Mouse (Mus musculus) forebrain, embryonic 11.5 days (tissue): ENCODE measurements around the gene Hoxa9. TPM values are rescaled to one million over a fixed set of nuclear protein-coding genes. Genes with fewer than 3 reads are reported as not detected.

Experiments
- ATAC-seq: fragments of 200-750 bp; cut with Nextera tagmentation; replicated peaks from 2 replicates; pipeline ENCODE4 v1.8.0; 2017; ENCODE audit warnings: moderate TSS enrichment; ENCODE audit not compliant: low FRiP score
- DNase-seq: peaks from one replicate; pipeline ENCODE4 v3.0.0-alpha.2; 2017; ENCODE audit warnings: low spot score
- H3K27ac ChIP-seq: fragments of 300-500 bp; sonication (generic); 2 replicates; pipeline ENCODE4 v1.5.1; 2014; ENCODE audit warnings: low read depth, low read length
- H3K27me3 ChIP-seq: fragments of 300-500 bp; sonication (generic); 2 replicates; pipeline ENCODE4 v1.6.1; 2014; ENCODE audit warnings: mild to moderate bottlenecking, low read length, mixed read lengths; ENCODE audit not compliant: control insufficient read depth, insufficient read depth
- H3K36me3 ChIP-seq: fragments of 300-500 bp; sonication (generic); 2 replicates; pipeline ENCODE4 v1.6.1; 2014; ENCODE audit warnings: mild to moderate bottlenecking, low read length, moderate library complexity, mixed read lengths; ENCODE audit not compliant: control insufficient read depth, insufficient read depth
- H3K4me1 ChIP-seq: fragments of 300-500 bp; sonication (generic); replicated peaks from 2 replicates; pipeline ENCODE4 v1.6.1; 2014; ENCODE audit warnings: low read length, mixed read lengths; ENCODE audit not compliant: control insufficient read depth, insufficient read depth
- H3K4me2 ChIP-seq: fragments of 300-500 bp; sonication (generic); 2 replicates; pipeline ENCODE4 v1.6.1; 2014; ENCODE audit warnings: low read depth, mild to moderate bottlenecking, low read length, moderate library complexity, mixed read lengths; ENCODE audit not compliant: severe bottlenecking
- H3K4me3 ChIP-seq: fragments of 300-500 bp; sonication (generic); 2 replicates; pipeline ENCODE4 v1.5.1; 2014; ENCODE audit warnings: low read depth, low read length
- H3K9ac ChIP-seq: fragments of 300-500 bp; sonication (generic); 2 replicates; pipeline ENCODE4 v1.6.1; 2014; ENCODE audit warnings: low read length
- H3K9me3 ChIP-seq: fragments of 300-500 bp; sonication (generic); 2 replicates; pipeline ENCODE4 v1.6.1; 2016; ENCODE audit warnings: low read length, mixed read lengths; ENCODE audit not compliant: control insufficient read depth
- WGBS: fragments of 180-500 bp; shearing (Covaris S2); extraction: QIAGEN DNeasy Blood & Tissue Kit; methylation state at CpG from one replicate; pipeline ENCODE4 v1.1.7; 2014; 5-methylcytosine and 5-hydroxymethylcytosine counted together
- polyA plus RNA-seq: library from polyadenylated mRNA; unstranded; fragments of >200 nt; fragmentation: Nextera tagmentation; extraction: Ambion mirVana; gene quantifications from 2 replicates; pipeline ENCODE4 v1.2.1, GENCODE M21; 2014

Hoxa9 gene
- polyA plus RNA-seq, 1 experiment from 2014 or later, result not detected

DNA sequence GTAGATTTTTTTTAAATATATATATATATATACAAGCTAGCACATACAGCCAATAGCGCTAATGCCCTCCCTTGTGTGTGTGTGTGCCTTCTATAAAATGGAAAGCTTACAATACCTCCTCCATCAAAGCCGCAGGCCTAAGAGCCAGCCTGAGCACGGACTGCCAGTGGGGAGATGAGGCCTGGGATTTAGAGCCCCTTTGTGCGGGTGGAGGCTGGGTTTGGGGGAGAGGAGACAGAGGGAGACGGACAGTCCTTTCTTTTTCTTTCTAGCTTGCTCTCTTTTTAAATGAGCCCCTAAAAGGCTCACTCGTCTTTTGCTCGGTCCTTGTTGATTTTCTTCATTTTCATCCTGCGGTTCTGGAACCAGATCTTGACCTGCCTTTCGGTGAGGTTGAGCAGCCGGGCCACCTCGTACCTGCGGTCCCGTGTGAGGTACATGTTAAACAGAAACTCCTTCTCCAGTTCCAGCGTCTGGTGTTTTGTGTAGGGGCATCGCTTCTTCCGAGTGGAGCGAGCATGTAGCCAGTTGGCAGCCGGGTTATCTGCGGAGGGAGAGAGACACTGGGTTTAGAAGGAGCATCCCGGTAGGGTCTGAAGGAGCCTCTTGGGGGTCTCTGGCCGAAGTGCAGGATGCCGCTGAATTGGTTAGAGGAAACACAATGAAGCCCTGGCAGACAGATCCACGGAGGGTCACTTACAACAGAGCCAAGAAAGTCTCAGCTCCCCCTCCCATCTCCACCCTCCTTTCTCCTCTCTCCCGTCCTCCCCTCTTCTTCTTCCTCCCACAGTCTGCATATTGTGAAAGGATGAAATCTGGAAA is 6.7 kb downstream of the Hoxa9 start:
- Histone ChIP-seq H3K4me2 (no peak overlapping the region), H3K4me3 (no peak overlapping the region), H3K9me3 (no peaks in the 10 kb centered on the region), H3K9ac (no peak overlapping the region), H3K27me3 (peaks cover 98% of the 10 kb centered on the region), H3K4me1 (peaks cover 3% of the 10 kb centered on the region), H3K36me3 (no peaks in the 10 kb centered on the region), H3K27ac (no peak overlapping the region)
- under 1% methylated on average over 24 of the region's 24 CpGs for WGBS
- ATAC-seq, result no peak
- DNase-seq, result no peak

DNA sequence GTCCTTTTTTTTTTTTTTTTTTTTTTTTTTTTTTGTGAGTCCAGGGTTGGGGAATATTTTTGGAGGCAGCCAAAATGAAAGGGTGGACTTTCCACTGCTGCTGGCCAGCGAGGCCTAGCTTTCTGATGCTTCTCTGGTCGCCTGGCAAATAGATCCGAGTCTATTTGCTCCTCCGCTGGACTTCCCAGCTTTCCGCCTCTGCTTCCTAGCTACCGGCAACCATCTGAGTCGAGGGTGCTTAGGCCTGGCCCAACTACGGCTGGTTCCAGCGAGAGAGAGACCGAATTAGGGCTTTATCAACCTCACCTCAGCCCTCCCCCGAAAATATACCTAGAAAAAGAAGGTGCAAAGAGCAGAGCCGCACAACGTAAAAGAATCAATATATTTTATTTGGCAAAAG is 8.2 kb downstream of the Hoxa9 start:
- Histone ChIP-seq H3K27ac (no peak overlapping the region), H3K36me3 (no peaks in the 10 kb centered on the region), H3K4me3 (no peak overlapping the region), H3K4me1 (peaks cover 3% of the 10 kb centered on the region), H3K9ac (no peak overlapping the region), H3K9me3 (no peaks in the 10 kb centered on the region), H3K27me3 (peaks cover 100% of the 10 kb centered on the region), H3K4me2 (no peak overlapping the region)
- 11% methylated on average over 13 of the region's 13 CpGs for WGBS
- no peak for DNase-seq
- ATAC-seq, result no peak

GRCm38 (mm10) chr6:52221993-52222685 is 8.8 kb downstream of the Hoxa9 start:
- H3K27me3 ChIP-seq, result peaks cover 100% of the 10 kb centered on the region
- peak; percentile 56 for DNase-seq
- no peak overlapping the region for H3K9ac ChIP-seq
- H3K27ac ChIP-seq, result no peak overlapping the region
- H3K36me3 ChIP-seq, result no peaks in the 10 kb centered on the region
- ATAC-seq, result peak; percentile 33; the same call in 1 of the 2 replicates
- H3K9me3 ChIP-seq, result no peaks in the 10 kb centered on the region
- 5% methylated on average over 21 of the region's 21 CpGs for WGBS
- H3K4me1 ChIP-seq, result peaks cover 6% of the 10 kb centered on the region
- no peak overlapping the region for H3K4me2 ChIP-seq
- H3K4me3 ChIP-seq, result no peak overlapping the region

DNA sequence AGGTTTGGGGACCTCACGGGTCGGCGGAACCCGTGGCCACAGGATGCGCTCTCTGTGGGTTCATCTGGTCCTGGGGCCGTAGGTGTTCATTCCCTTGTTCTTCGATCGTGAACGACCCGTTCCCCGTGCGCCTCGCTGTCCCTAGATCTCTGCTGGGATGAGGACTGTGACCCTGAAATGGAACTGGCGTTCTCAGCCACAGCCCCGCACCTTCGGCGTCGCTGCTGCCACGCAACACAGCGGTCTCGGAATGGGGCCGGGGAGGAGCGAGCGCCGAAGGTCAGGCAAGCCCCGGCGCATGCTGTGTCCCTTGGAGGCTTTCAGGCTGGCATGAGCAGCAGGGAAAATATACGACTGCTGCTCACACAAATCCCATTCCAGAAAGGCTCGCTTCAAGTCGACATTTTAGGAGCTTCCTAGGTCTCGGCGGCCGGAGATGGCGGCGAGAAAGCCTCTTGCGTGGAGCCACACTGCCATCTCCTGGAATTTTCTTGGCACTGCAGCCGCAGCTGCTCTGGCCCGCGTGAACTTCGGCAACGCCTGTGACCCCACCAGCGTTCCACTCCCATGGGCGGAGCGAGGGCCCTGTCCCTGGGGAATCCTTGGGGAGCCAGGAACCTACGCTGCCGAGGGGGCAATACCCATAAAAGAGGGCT is 9.4 kb downstream of the Hoxa9 start, which contains the start of gene Hoxa7:
Hoxa7 (minus strand) TSS at position 518 of the 656 bp plus-strand sequence.
- Histone ChIP-seq H3K4me1 (peaks cover 9% of the 10 kb centered on the region), H3K27ac (no peak within 1 kb of the TSS), H3K36me3 (no peaks in the 10 kb centered on the region), H3K27me3 (peaks cover 100% of the 10 kb centered on the region), H3K4me3 (peak within 1 kb of the TSS; percentile 35), H3K4me2 (peak within 1 kb of the TSS; percentile 70), H3K9ac (0 out of 2 replicates have a peak within 1 kb of the TSS, but pooled peaks have one; percentile 33), H3K9me3 (no peaks in the 10 kb centered on the region)
- WGBS, result 1% methylated on average over 46 of the region's 46 CpGs
- DNase-seq, result peak; percentile 94
- peak; percentile 56; the same call in 1 of the 2 replicates for ATAC-seq

GRCm38 (mm10) chr6:52220865-52221310 is 10.0 kb downstream of the Hoxa9 start:
- Histone ChIP-seq H3K27ac (no peak overlapping the region), H3K27me3 (peaks cover 100% of the 10 kb centered on the region), H3K4me2 (peak overlapping the region; percentile 70; the same call in 1 of the 2 replicates), H3K9ac (no peak overlapping the region), H3K4me3 (no peak overlapping the region; the same call in 1 of the 2 replicates), H3K36me3 (no peaks in the 10 kb centered on the region), H3K9me3 (no peaks in the 10 kb centered on the region), H3K4me1 (peaks cover 9% of the 10 kb centered on the region)
- DNase-seq (no peak), ATAC-seq (no peak)
- WGBS, result 7% methylated on average over 12 of the region's 12 CpGs

- ATAC-seq, result no peak
- Histone ChIP-seq H3K27ac (no peak overlapping the region), H3K27me3 (peaks cover 100% of the 10 kb centered on the region), H3K4me3 (no peak overlapping the region), H3K4me1 (peaks cover 9% of the 10 kb centered on the region), H3K36me3 (no peaks in the 10 kb centered on the region), H3K9me3 (no peaks in the 10 kb centered on the region), H3K9ac (no peak overlapping the region), H3K4me2 (no peak overlapping the region)
- peak; percentile 64 for DNase-seq
- 13% methylated on average over 32 of the region's 32 CpGs for WGBS
These were observed 10.7 kb downstream of the Hoxa9 start for GRCm38 (mm10) chr6:52220003-52220864.

DNA sequence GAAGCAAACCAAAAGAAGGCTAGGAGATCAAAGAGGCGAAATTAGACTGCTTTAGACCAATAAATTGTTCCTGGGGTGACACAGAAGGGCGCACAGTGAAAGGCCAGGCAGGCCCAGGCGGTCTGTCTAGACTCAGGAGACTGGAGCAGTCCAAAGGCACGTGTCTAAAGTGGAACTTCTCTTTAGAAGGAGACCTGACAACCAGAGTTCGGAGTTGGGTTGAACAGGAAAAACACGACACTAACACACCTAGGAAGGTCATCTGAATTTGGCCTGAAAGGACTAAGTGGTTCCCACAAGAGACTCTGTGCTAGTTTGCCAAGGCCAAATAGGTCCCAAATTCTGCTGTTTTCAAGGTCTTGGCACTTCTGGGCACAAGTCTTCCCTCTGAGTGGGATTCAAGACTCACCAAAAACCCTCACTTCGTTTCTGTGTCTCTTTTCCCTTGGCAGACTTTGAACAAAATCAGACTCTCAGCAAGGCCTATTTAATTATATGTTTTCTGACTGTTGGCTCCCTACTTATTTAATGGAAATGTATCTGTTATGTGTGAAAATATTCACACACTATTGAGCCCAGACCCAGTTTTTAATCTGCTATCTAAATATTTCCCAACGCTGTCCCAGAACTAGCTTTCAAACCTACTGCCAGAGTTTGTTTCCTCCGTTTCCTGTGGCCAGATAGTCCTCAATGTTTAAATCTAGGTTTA is 11.5 kb downstream of the Hoxa9 start:
- Histone ChIP-seq H3K4me2 (no peak overlapping the region), H3K36me3 (no peaks in the 10 kb centered on the region), H3K4me1 (peaks cover 9% of the 10 kb centered on the region), H3K27me3 (peaks cover 100% of the 10 kb centered on the region), H3K4me3 (no peak overlapping the region), H3K27ac (no peak overlapping the region), H3K9me3 (no peaks in the 10 kb centered on the region), H3K9ac (no peak overlapping the region)
- no peak for DNase-seq
- WGBS, result 17% methylated on average over 9 of the region's 9 CpGs
- no peak for ATAC-seq
